Mouse (Mus musculus) adrenal gland, adult 2 months (tissue): ENCODE measurements around the gene Plcg1. TPM values are rescaled to one million over a fixed set of nuclear protein-coding genes. Genes with fewer than 3 reads are reported as not detected.

ENCODE experiments used
- DNase-seq: peaks from one replicate; pipeline ENCODE4 v3.0.0; 2021
- polyA plus RNA-seq: library from polyadenylated mRNA; depleted of rRNA; stranded (reverse); fragments of >200 nt; gene quantifications from 2 replicates; pipeline ENCODE4 v1.2.3, GENCODE M21; 2012
- total RNA-seq, 2 experiments: library from RNA; stranded (reverse); gene quantifications; 2 replicates each; pipeline ENCODE4 v1.2.3; 2021

Plcg1 gene
- total and polyA plus RNA-seq, 3 experiments = 28.3 to 52.3 (median 49.1) TPM

GRCm38 (mm10) chr2:160735706-160736310 lies 4.7 kb downstream of the Plcg1 start:
- DNase-seq = no peak

- no peak for DNase-seq
Observed at GRCm38 (mm10) chr2:160736466-160736865, 5.4 kb downstream of the Plcg1 start.

- DNase-seq = no peak
Observed at GRCm38 (mm10) chr2:160738354-160738753, 7.3 kb downstream of the Plcg1 start.

GRCm38 (mm10) chr2:160739647-160740356 lies 8.7 kb downstream of the Plcg1 start:
- no peak for DNase-seq

- DNase-seq = no peak
Observed at GRCm38 (mm10) chr2:160740521-160741156, 9.5 kb downstream of the Plcg1 start.

- DNase-seq = no peak
Observed at GRCm38 (mm10) chr2:160741580-160741979, 10.5 kb downstream of the Plcg1 start.

- DNase-seq = no peak
Observed at GRCm38 (mm10) chr2:160742161-160742609, 11.1 kb downstream of the Plcg1 start.

GRCm38 (mm10) chr2:160744040-160744822 lies 13.1 kb downstream of the Plcg1 start:
- peak; percentile 92 for DNase-seq

- DNase-seq = peak; percentile 82
Observed at GRCm38 (mm10) chr2:160744823-160745210, 13.7 kb downstream of the Plcg1 start.

- DNase-seq = no peak
Observed at GRCm38 (mm10) chr2:160745497-160745896, 14.4 kb downstream of the Plcg1 start.

- DNase-seq = no peak
Observed at GRCm38 (mm10) chr2:160746637-160747036, 15.5 kb downstream of the Plcg1 start.

GRCm38 (mm10) chr2:160747075-160747474 lies 16.0 kb downstream of the Plcg1 start:
- DNase-seq = no peak

GRCm38 (mm10) chr2:160756583-160757203 lies 25.6 kb downstream of the Plcg1 start:
- DNase-seq = no peak

GRCm38 (mm10) chr2:160760433-160761184 lies 29.5 kb downstream of the Plcg1 start:
- peak; percentile 56 for DNase-seq

GRCm38 (mm10) chr2:160763816-160764215 lies 32.7 kb downstream of the Plcg1 start:
- DNase-seq = no peak

- DNase-seq = no peak
Observed at GRCm38 (mm10) chr2:160764386-160764785, 33.3 kb downstream of the Plcg1 start.

- no peak for DNase-seq
Observed at GRCm38 (mm10) chr2:160765096-160765495, 34.0 kb downstream of the Plcg1 start.

GRCm38 (mm10) chr2:160766371-160766771 lies 35.3 kb downstream of the Plcg1 start:
- DNase-seq = peak; percentile 72

- DNase-seq = no peak
Observed at GRCm38 (mm10) chr2:160767201-160767600, 36.1 kb downstream of the Plcg1 start.

- DNase-seq = no peak
Observed at GRCm38 (mm10) chr2:160768097-160768695, 37.1 kb downstream of the Plcg1 start.

GRCm38 (mm10) chr2:160768997-160769396 lies 37.9 kb downstream of the Plcg1 start:
- no peak for DNase-seq
